Mouse (Mus musculus): ENCODE data around the gene Tbx21. TPM values are rescaled to one million over a fixed set of nuclear protein-coding genes. Genes with fewer than 3 reads are reported as not detected.

Tbx21 gene
- polyA plus RNA-seq, 1 experiment from 2014 or later = 0.13 TPM

DNA sequence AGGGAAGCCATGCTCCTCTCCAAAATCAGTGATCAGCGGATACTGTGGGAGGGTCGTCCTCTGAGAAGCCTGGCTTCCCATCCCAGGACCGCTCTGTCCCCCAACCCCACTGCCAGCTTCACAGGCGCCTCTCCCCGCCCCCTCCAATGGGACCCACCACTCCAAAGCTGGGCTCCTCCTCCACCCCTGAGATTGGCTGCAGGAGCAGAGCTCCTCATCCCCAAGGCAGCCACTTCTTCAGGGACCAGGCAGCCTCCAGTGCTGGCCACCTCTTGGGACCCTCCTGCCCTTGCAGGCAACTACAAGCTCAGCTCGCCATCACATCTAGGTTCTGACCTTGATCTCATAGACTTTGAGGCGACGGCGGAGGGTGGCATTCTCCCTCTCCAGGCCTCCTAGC lies 33.9 kb upstream of the Tbx21 start:
- H3K9ac ChIP-seq (replicated peaks; ENCODE audit: low read length) = no peak overlapping the region
- ATAC-seq (ENCODE audit: low FRiP score, low TSS enrichment) (no peak), DNase-seq (no peak)
- H3K9me3 ChIP-seq (ENCODE audit: control insufficient read depth, low read length) = no peaks in the 10 kb centered on the region
- 33% methylated on average over 9 of the region's 9 CpGs for WGBS
- H3K4me3 ChIP-seq (replicated peaks; ENCODE audit: low read depth, low read length) = no peak overlapping the region
- H3K4me1 ChIP-seq (ENCODE audit: control insufficient read depth, insufficient read depth, low read length) = peaks cover 21% of the 10 kb centered on the region
- H3K27me3 ChIP-seq (ENCODE audit: control insufficient read depth, insufficient read depth, low read length) = no peaks in the 10 kb centered on the region
- H3K36me3 ChIP-seq (ENCODE audit: control insufficient read depth, insufficient read depth, low read length) = peaks cover 26% of the 10 kb centered on the region
- peak overlapping the region; percentile 77 for H3K4me2 ChIP-seq (ENCODE audit: low read length)
- no peak overlapping the region for H3K27ac ChIP-seq (replicated peaks; ENCODE audit: low read depth, low read length)

DNA sequence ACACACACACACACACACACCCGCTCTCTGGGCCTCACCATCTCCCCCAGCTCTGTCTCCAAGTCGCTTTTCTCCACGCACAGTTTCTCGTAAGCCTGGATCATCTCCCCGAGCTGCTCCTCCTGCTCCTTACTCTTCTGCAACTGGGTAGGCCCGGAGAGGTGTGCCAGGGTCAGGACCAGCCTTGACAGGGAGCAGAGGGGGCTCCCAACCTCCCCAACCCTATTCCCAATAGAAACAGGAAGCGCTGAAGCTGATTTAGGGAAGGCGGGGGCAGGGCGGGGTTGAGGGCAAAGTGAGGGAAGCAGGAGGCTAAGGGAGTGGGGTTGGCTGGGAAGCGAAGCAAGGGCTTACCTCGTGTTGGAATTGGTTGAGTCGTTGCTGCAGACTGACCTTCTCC lies 33.5 kb upstream of the Tbx21 start:
- Histone ChIP-seq H3K4me2 (ENCODE audit: low read length) (peak overlapping the region; percentile 77; the same call in 1 of the 2 replicates), H3K4me3 (replicated peaks; ENCODE audit: low read depth, low read length) (no peak overlapping the region), H3K27me3 (ENCODE audit: control insufficient read depth, insufficient read depth, low read length) (no peaks in the 10 kb centered on the region), H3K36me3 (ENCODE audit: control insufficient read depth, insufficient read depth, low read length) (peaks cover 30% of the 10 kb centered on the region), H3K9ac (replicated peaks; ENCODE audit: low read length) (no peak overlapping the region), H3K27ac (replicated peaks; ENCODE audit: low read depth, low read length) (no peak overlapping the region), H3K9me3 (ENCODE audit: control insufficient read depth, low read length) (no peaks in the 10 kb centered on the region), H3K4me1 (ENCODE audit: control insufficient read depth, insufficient read depth, low read length) (peaks cover 21% of the 10 kb centered on the region)
- ATAC-seq (ENCODE audit: low FRiP score, low TSS enrichment) (no peak), DNase-seq (no peak)
- 41% methylated on average over 12 of the region's 12 CpGs for WGBS

DNA sequence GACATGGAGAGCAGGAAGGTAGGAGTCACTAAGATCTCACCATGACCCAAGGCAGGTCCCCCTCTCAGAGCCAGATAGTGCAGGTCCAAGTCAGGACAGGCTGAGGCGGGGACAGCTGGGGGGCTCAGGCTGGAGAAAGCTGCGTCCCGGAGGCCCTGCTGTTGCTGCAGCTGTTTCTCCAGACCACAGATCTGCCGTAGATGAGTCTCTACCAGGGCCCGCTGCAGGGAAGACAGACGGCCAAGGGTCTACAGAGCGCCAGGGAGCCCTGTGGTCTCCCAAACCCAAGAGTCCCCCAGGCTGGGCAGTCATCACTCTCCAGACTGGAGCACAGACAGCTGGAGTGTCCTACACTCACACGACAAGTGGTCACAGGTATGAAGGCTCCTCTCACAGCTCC lies 32.2 kb upstream of the Tbx21 start:
- Histone ChIP-seq H3K36me3 (ENCODE audit: control insufficient read depth, insufficient read depth, low read length) (peaks cover 30% of the 10 kb centered on the region), H3K9ac (replicated peaks; ENCODE audit: low read length) (no peak overlapping the region), H3K9me3 (ENCODE audit: control insufficient read depth, low read length) (no peaks in the 10 kb centered on the region), H3K4me3 (replicated peaks; ENCODE audit: low read depth, low read length) (no peak overlapping the region), H3K4me1 (ENCODE audit: control insufficient read depth, insufficient read depth, low read length) (peaks cover 14% of the 10 kb centered on the region), H3K27ac (replicated peaks; ENCODE audit: low read depth, low read length) (no peak overlapping the region), H3K27me3 (ENCODE audit: control insufficient read depth, insufficient read depth, low read length) (no peaks in the 10 kb centered on the region), H3K4me2 (ENCODE audit: low read length) (no peak overlapping the region)
- no peak for DNase-seq
- no peak for ATAC-seq (ENCODE audit: low FRiP score, low TSS enrichment)
- 86% methylated on average over 8 of the region's 8 CpGs for WGBS

DNA sequence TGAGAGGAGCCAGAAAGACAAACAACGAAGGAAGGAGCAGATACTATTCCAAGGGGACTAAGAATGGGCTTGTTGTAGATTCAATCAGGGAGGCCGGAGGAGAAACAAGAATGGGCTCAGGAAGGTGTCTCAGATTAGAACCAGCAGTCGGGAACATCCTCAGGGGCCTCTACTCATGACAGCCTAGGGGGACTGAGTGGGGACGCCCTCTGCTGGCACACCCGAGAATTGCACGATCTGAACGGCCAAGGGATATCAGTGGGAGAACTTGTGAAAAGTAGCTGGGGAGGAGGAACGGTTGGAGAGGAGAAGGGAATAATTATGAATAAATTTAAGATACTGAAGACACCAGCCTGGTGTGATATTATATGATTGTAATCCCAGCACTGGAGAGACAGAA lies 31.6 kb upstream of the Tbx21 start:
- ATAC-seq (ENCODE audit: low FRiP score, low TSS enrichment) = no peak
- WGBS = 7% methylated on average over 8 of the region's 8 CpGs

DNA sequence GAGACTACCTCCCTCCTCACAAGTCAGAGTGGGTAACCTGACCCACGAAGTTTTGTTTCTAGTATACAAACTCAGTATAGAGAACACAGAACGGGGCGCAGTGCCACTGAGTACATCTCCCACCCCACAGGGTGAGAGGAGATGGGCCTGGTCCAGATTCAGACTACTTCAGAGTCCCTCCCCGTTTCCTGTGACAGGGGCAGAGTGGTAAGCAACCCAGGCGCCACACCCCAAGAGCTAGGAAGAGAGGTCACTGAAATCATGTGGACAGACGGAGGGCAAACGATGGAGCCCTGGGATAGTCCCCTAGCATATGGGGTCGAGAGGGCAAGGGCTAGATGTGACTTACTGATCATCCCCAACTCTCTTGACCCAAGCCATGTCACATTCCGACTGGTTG lies 30.8 kb upstream of the Tbx21 start:
- 84% methylated on average over 9 of the region's 9 CpGs for WGBS
- Histone ChIP-seq H3K9ac (replicated peaks; ENCODE audit: low read length) (no peak overlapping the region), H3K4me3 (replicated peaks; ENCODE audit: low read depth, low read length) (no peak overlapping the region), H3K4me1 (ENCODE audit: control insufficient read depth, insufficient read depth, low read length) (peaks cover 6% of the 10 kb centered on the region), H3K4me2 (ENCODE audit: low read length) (no peak overlapping the region), H3K36me3 (ENCODE audit: control insufficient read depth, insufficient read depth, low read length) (peaks cover 32% of the 10 kb centered on the region), H3K27me3 (ENCODE audit: control insufficient read depth, insufficient read depth, low read length) (0 out of 2 replicates have a peak, but pooled peaks cover 2% of the 10 kb centered on the region), H3K9me3 (ENCODE audit: control insufficient read depth, low read length) (no peaks in the 10 kb centered on the region), H3K27ac (replicated peaks; ENCODE audit: low read depth, low read length) (no peak overlapping the region)
- ATAC-seq (ENCODE audit: low FRiP score, low TSS enrichment) (no peak), DNase-seq (no peak)

More for the DNA sequence above, 31.6 kb upstream of the Tbx21 start:
- peaks cover 30% of the 10 kb centered on the region for H3K36me3 ChIP-seq (ENCODE audit: control insufficient read depth, insufficient read depth, low read length)
- no peak overlapping the region for H3K9ac ChIP-seq (replicated peaks; ENCODE audit: low read length)
- H3K9me3 ChIP-seq (ENCODE audit: control insufficient read depth, low read length) = no peaks in the 10 kb centered on the region
- peak; percentile 82 for DNase-seq
- no peak overlapping the region for H3K4me3 ChIP-seq (replicated peaks; ENCODE audit: low read depth, low read length)
- H3K4me2 ChIP-seq (ENCODE audit: low read length) = no peak overlapping the region
- no peaks in the 10 kb centered on the region for H3K27me3 ChIP-seq (ENCODE audit: control insufficient read depth, insufficient read depth, low read length)
- peaks cover 8% of the 10 kb centered on the region for H3K4me1 ChIP-seq (ENCODE audit: control insufficient read depth, insufficient read depth, low read length)
- no peak overlapping the region for H3K27ac ChIP-seq (replicated peaks; ENCODE audit: low read depth, low read length)

DNA sequence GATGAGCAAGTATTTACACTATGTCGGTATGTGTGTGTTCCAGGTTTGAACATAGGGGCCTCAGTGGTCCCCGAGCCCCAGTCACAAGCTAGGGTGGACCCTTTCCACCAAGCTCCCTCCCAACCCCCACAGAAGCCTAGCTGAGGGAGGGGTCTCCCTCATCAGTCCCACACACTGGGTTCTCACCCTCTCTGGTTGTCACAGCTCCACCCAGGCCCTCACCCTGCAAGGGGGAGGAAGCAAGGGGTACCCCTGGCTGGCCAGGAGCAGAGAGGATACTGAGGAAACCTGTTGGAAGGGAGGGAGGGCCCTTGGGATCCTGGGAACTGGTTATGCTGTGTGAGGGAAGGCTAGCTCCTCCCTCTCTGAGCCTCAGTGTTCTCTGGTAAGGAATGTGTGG lies 30.2 kb upstream of the Tbx21 start:
- DNase-seq = no peak
- H3K9me3 ChIP-seq (ENCODE audit: control insufficient read depth, low read length) = no peaks in the 10 kb centered on the region
- no peak overlapping the region for H3K4me2 ChIP-seq (ENCODE audit: low read length)
- H3K4me1 ChIP-seq (ENCODE audit: control insufficient read depth, insufficient read depth, low read length) = peaks cover 6% of the 10 kb centered on the region
- no peak for ATAC-seq (ENCODE audit: low FRiP score, low TSS enrichment)
- no peak overlapping the region for H3K27ac ChIP-seq (replicated peaks; ENCODE audit: low read depth, low read length)
- no peak overlapping the region for H3K9ac ChIP-seq (replicated peaks; ENCODE audit: low read length)
- peaks cover 4% of the 10 kb centered on the region; the same call in 1 of the 2 replicates for H3K27me3 ChIP-seq (ENCODE audit: control insufficient read depth, insufficient read depth, low read length)
- H3K36me3 ChIP-seq (ENCODE audit: control insufficient read depth, insufficient read depth, low read length) = peaks cover 33% of the 10 kb centered on the region
- H3K4me3 ChIP-seq (replicated peaks; ENCODE audit: low read depth, low read length) = no peak overlapping the region
- WGBS = 91% methylated on average over 2 of the region's 2 CpGs

DNA sequence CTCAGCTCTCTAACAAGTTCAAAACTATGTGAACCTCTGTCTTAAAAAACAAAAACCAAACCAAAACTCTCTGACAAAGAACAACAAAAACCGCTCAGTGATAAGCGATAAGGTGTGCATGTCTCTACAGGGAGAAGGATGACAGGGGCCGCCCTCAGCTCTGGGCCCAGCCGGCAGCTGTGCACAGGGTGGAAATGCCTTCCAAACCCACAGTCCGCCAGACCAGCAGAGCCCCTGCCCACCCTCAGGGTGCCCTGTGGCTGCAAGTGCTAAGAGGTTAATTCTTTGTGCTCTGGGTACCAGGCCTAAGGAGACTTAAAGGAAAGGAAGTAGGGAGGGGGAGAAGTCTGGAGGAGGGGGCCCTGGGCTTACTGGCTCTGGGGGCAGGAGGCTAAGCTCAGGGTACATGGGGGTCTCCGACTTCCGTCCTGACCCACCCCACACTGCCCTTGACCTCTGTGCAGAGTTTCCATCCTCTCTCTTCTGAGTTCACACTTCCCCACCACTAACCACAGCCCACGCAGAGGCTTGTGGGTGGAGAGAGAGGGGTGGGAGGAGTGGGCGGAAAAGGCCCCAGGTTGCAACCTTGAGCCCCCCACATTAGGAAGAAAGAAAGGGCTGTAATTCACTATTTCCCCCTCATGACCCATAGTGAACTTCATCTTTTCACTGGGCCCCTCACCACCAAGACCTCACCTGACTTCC lies 28.2 kb upstream of the Tbx21 start:
- H3K4me2 ChIP-seq (ENCODE audit: low read length) = no peak overlapping the region
- peaks cover 33% of the 10 kb centered on the region for H3K36me3 ChIP-seq (ENCODE audit: control insufficient read depth, insufficient read depth, low read length)
- no peak overlapping the region for H3K27ac ChIP-seq (replicated peaks; ENCODE audit: low read depth, low read length)
- peaks cover 15% of the 10 kb centered on the region for H3K4me1 ChIP-seq (ENCODE audit: control insufficient read depth, insufficient read depth, low read length)
- WGBS = 85% methylated on average over 9 of the region's 9 CpGs
- no peak for ATAC-seq (ENCODE audit: low FRiP score, low TSS enrichment)
- no peak for DNase-seq
- H3K27me3 ChIP-seq (ENCODE audit: control insufficient read depth, insufficient read depth, low read length) = peaks cover 4% of the 10 kb centered on the region; the same call in 1 of the 2 replicates
- H3K9ac ChIP-seq (replicated peaks; ENCODE audit: low read length) = no peak overlapping the region
- H3K9me3 ChIP-seq (ENCODE audit: control insufficient read depth, low read length) = no peaks in the 10 kb centered on the region
- H3K4me3 ChIP-seq (replicated peaks; ENCODE audit: low read depth, low read length) = no peak overlapping the region

DNA sequence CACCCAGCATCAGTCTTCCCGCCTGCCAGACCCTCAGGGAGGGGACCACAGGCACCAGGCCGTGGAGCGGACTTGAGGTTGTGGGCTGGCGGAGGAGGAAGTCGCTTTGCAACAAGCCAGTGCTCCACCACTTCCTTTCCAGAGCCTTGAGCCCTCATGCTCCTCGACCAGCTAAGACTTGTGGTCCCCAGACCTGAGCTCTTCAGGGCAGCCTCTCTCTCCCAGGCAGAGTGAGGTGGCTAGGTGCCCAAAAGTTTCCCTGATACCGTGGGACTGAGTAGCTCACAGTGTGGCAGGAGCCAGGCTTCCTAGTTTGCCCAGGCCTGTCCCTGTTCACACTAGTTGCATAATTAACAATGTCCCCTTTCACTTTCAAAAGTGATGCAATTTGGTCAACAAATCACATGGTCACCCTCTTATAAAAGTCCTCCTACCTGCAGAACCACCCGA lies 27.1 kb upstream of the Tbx21 start:
- peaks cover 29% of the 10 kb centered on the region for H3K36me3 ChIP-seq (ENCODE audit: control insufficient read depth, insufficient read depth, low read length)
- ATAC-seq (ENCODE audit: low FRiP score, low TSS enrichment) (no peak), DNase-seq (no peak)
- H3K4me1 ChIP-seq (ENCODE audit: control insufficient read depth, insufficient read depth, low read length) = peaks cover 26% of the 10 kb centered on the region
- 83% methylated on average over 8 of the region's 8 CpGs for WGBS
- no peak overlapping the region for H3K4me3 ChIP-seq (replicated peaks; ENCODE audit: low read depth, low read length)
- no peaks in the 10 kb centered on the region for H3K9me3 ChIP-seq (ENCODE audit: control insufficient read depth, low read length)
- H3K27me3 ChIP-seq (ENCODE audit: control insufficient read depth, insufficient read depth, low read length) = peaks cover 4% of the 10 kb centered on the region; the same call in 1 of the 2 replicates
- H3K4me2 ChIP-seq (ENCODE audit: low read length) = no peak overlapping the region
- H3K27ac ChIP-seq (replicated peaks; ENCODE audit: low read depth, low read length) = no peak overlapping the region
- no peak overlapping the region for H3K9ac ChIP-seq (replicated peaks; ENCODE audit: low read length)

DNA sequence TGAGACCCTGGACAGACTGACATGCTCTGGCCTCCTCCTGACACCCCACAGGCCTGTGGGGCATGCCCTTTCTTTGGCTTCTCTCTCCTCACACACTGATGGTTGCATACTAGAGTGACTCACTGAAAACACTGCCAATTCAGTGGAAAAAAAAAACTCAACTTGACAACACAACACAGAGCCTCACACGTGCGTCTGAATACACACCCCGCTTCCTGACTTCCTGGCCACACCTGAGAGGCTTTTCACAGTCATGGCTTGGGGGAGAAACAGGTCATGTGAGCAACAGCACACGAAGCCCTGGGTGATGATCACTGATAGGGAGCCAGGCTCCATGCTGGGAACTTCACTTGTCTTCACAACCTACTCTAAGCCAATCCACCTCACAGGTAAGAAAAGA lies 25.7 kb upstream of the Tbx21 start:
- H3K27ac ChIP-seq (replicated peaks; ENCODE audit: low read depth, low read length) = no peak overlapping the region
- H3K9ac ChIP-seq (replicated peaks; ENCODE audit: low read length) = no peak overlapping the region
- WGBS = 77% methylated on average over 4 of the region's 4 CpGs
- H3K4me2 ChIP-seq (ENCODE audit: low read length) = no peak overlapping the region
- H3K36me3 ChIP-seq (ENCODE audit: control insufficient read depth, insufficient read depth, low read length) = peaks cover 29% of the 10 kb centered on the region
- H3K4me1 ChIP-seq (ENCODE audit: control insufficient read depth, insufficient read depth, low read length) = peaks cover 26% of the 10 kb centered on the region
- H3K27me3 ChIP-seq (ENCODE audit: control insufficient read depth, insufficient read depth, low read length) = peaks cover 4% of the 10 kb centered on the region; the same call in 1 of the 2 replicates
- H3K9me3 ChIP-seq (ENCODE audit: control insufficient read depth, low read length) = no peaks in the 10 kb centered on the region
- DNase-seq (no peak), ATAC-seq (ENCODE audit: low FRiP score, low TSS enrichment) (no peak)
- no peak overlapping the region for H3K4me3 ChIP-seq (replicated peaks; ENCODE audit: low read depth, low read length)
